Comparison of ENCODE assay signal across 18 mouse cellular contexts in genomic region chr12:35054420-35054819, GRCm38 (mm10).
"Had no signal": no experiment of that assay in that cellular context is flagged by ENCODE, and none has a peak within 500 bp of the region (broad histone marks: within the 10 kb centered on the region; RNA-seq: fewer than 3 reads in every experiment).

No protein-coding gene starts in this region.

- H3K4me1 ChIP-seq: kidney, embryonic 15.5 days; limb, embryonic 15.5 days had no signal

- H3K4me3 ChIP-seq: kidney, embryonic 15.5 days; left cerebral cortex, adult 2 months; limb, embryonic 12.5 days; limb, embryonic 15.5 days; liver, embryonic 12.5 days; liver, embryonic 15.5 days; megakaryocyte, embryonic 14.5 days; midbrain, embryonic 10.5 days; midbrain, embryonic 13.5 days had no signal

- DNase-seq: kidney, adult 8-10 months; kidney, postnatal 10 days; kidney, postnatal 36 days; layer of hippocampus, postnatal 36 days; left cerebral cortex, postnatal 4 days; lung, adult 2 months; lung, postnatal 36 days; thymus, adult 18-20 months; thymus, postnatal 36 days had no signal

- ATAC-seq: liver, embryonic 12.5 days; midbrain, embryonic 13.5 days had no signal

- H3K9ac ChIP-seq: kidney, embryonic 15.5 days; limb, embryonic 12.5 days; limb, embryonic 15.5 days; liver, embryonic 12.5 days; liver, embryonic 15.5 days; midbrain, embryonic 13.5 days had no signal

- H3K27me3 ChIP-seq: kidney, embryonic 15.5 days; limb, embryonic 12.5 days; limb, embryonic 15.5 days; liver, embryonic 12.5 days; liver, embryonic 15.5 days; megakaryocyte, embryonic 14.5 days; midbrain, embryonic 13.5 days had no signal

- H3K9me3 ChIP-seq: kidney, embryonic 15.5 days; liver, embryonic 12.5 days; liver, embryonic 15.5 days; midbrain, embryonic 10.5 days had no signal

- H3K36me3 ChIP-seq: limb, embryonic 15.5 days; liver, embryonic 15.5 days had no signal

- H3K27ac ChIP-seq: kidney, embryonic 15.5 days; left cerebral cortex, adult 2 months; limb, embryonic 12.5 days; limb, embryonic 15.5 days; liver, embryonic 12.5 days; liver, embryonic 15.5 days; midbrain, embryonic 10.5 days; midbrain, embryonic 13.5 days had no signal

- H3K4me2 ChIP-seq: kidney, embryonic 15.5 days; limb, embryonic 12.5 days; limb, embryonic 15.5 days; liver, embryonic 12.5 days; liver, embryonic 15.5 days; midbrain, embryonic 13.5 days had no signal
